Mouse (Mus musculus) hindbrain, embryonic 16.5 days (tissue): ENCODE measurements at regions not wholly inside any gene's neighbourhood (a gene's known extent, or its start where the extent isn't known, plus 50 kb on each side); places are given as distances from the start of the nearest gene placed in this dataset.

ENCODE experiments used
- ATAC-seq: fragments of 200-750 bp; cut with Nextera tagmentation; 2 replicates; pipeline ENCODE4 v1.8.0; 2017; ENCODE audit warnings: moderate TSS enrichment, moderate library complexity
- H3K27ac ChIP-seq: fragments of 300-500 bp; sonication (generic); 2 replicates; pipeline ENCODE4 v1.5.1; 2014; ENCODE audit warnings: low read depth, mild to moderate bottlenecking, control low read depth, low read length, moderate library complexity
- H3K27me3 ChIP-seq: fragments of 300-500 bp; sonication (generic); replicated peaks from 2 replicates; pipeline ENCODE4 v1.6.1; 2014; ENCODE audit warnings: low read length; ENCODE audit not compliant: control insufficient read depth, insufficient read depth
- H3K36me3 ChIP-seq: fragments of 300-500 bp; sonication (generic); 2 replicates; pipeline ENCODE4 v1.6.1; 2014; ENCODE audit warnings: mild to moderate bottlenecking, low read length, moderate library complexity, mixed read lengths; ENCODE audit not compliant: control insufficient read depth, insufficient read depth
- H3K4me1 ChIP-seq: fragments of 300-500 bp; sonication (generic); 2 replicates; pipeline ENCODE4 v1.6.1; 2014; ENCODE audit warnings: low read depth, low read length; ENCODE audit not compliant: control insufficient read depth, insufficient read depth
- H3K4me2 ChIP-seq: fragments of 300-500 bp; sonication (generic); 2 replicates; pipeline ENCODE4 v1.6.1; 2014; ENCODE audit warnings: mild to moderate bottlenecking, low read length, control low read depth, moderate library complexity
- H3K4me3 ChIP-seq: fragments of 300-500 bp; sonication (generic); 2 replicates; pipeline ENCODE4 v1.5.1; 2014; ENCODE audit warnings: mild to moderate bottlenecking, low read length, control low read depth, moderate library complexity
- H3K9ac ChIP-seq: fragments of 300-500 bp; sonication (generic); 2 replicates; pipeline ENCODE4 v1.6.1; 2014; ENCODE audit warnings: low read depth, mild to moderate bottlenecking, control low read depth, low read length, moderate library complexity
- H3K9me3 ChIP-seq: fragments of 300-500 bp; sonication (generic); 2 replicates; pipeline ENCODE4 v1.6.1; 2014; ENCODE audit warnings: mild to moderate bottlenecking, low read length, moderate library complexity; ENCODE audit not compliant: control insufficient read depth
- WGBS: fragments of 180-500 bp; shearing (Covaris S2); extraction: QIAGEN DNeasy Blood & Tissue Kit; methylation state at CpG from one replicate; pipeline ENCODE4 v1.1.7; 2014; 5-methylcytosine and 5-hydroxymethylcytosine counted together

GRCm38 (mm10) chr17:9893966-9894365 lies 224.4 kb upstream of the Pabpc6 start:
- no peaks in the 10 kb centered on the region for H3K27me3 ChIP-seq
- H3K4me1 ChIP-seq = 0 out of 2 replicates have a peak, but pooled peaks cover under 1% of the 10 kb centered on the region
- H3K4me3 ChIP-seq = no peak overlapping the region
- H3K4me2 ChIP-seq = no peak overlapping the region
- 54% methylated on average over 6 of the region's 6 CpGs for WGBS
- no peak for ATAC-seq
- no peaks in the 10 kb centered on the region for H3K9me3 ChIP-seq
- no peak overlapping the region for H3K9ac ChIP-seq
- H3K27ac ChIP-seq = no peak overlapping the region
- no peaks in the 10 kb centered on the region for H3K36me3 ChIP-seq

- H3K4me1 ChIP-seq = peaks cover 10% of the 10 kb centered on the region; the same call in 1 of the 2 replicates
- 27% methylated on average over 5 of the region's 5 CpGs for WGBS
- no peak overlapping the region for H3K4me3 ChIP-seq
Observed at GRCm38 (mm10) chr17:9892776-9893175, 223.3 kb upstream of the Pabpc6 start.

GRCm38 (mm10) chr17:9892141-9892540 lies 222.6 kb upstream of the Pabpc6 start:
- 63% methylated on average over 9 of the region's 9 CpGs for WGBS

More at GRCm38 (mm10) chr17:9892776-9893175, 223.3 kb upstream of the Pabpc6 start:
- no peak for ATAC-seq
- Histone ChIP-seq H3K9me3 (no peaks in the 10 kb centered on the region), H3K9ac (no peak overlapping the region), H3K36me3 (no peaks in the 10 kb centered on the region), H3K27me3 (no peaks in the 10 kb centered on the region), H3K27ac (no peak overlapping the region), H3K4me2 (no peak overlapping the region)

GRCm38 (mm10) chr17:9888494-9888893 lies 219.0 kb upstream of the Pabpc6 start:
- Histone ChIP-seq H3K9me3 (no peaks in the 10 kb centered on the region), H3K9ac (0 out of 2 replicates have a peak overlapping the region, but pooled peaks have one; percentile 14), H3K27ac (no peak overlapping the region), H3K4me3 (no peak overlapping the region), H3K4me2 (no peak overlapping the region), H3K36me3 (no peaks in the 10 kb centered on the region), H3K27me3 (no peaks in the 10 kb centered on the region), H3K4me1 (peaks cover 13% of the 10 kb centered on the region)
- WGBS = 44% methylated on average over 4 of the region's 4 CpGs
- ATAC-seq = peak; percentile 29; the same call in 1 of the 2 replicates

More at GRCm38 (mm10) chr17:9892141-9892540, 222.6 kb upstream of the Pabpc6 start:
- Histone ChIP-seq H3K4me1 (peaks cover 10% of the 10 kb centered on the region; the same call in 1 of the 2 replicates), H3K27me3 (no peaks in the 10 kb centered on the region), H3K27ac (no peak overlapping the region), H3K9ac (no peak overlapping the region), H3K9me3 (no peaks in the 10 kb centered on the region), H3K36me3 (no peaks in the 10 kb centered on the region), H3K4me2 (no peak overlapping the region), H3K4me3 (no peak overlapping the region)
- ATAC-seq = no peak

GRCm38 (mm10) chr17:9885110-9885509 lies 215.6 kb upstream of the Pabpc6 start:
- H3K9me3 ChIP-seq = no peaks in the 10 kb centered on the region
- H3K4me3 ChIP-seq = no peak overlapping the region
- 36% methylated on average over 7 of the region's 7 CpGs for WGBS
- H3K27ac ChIP-seq = peak overlapping the region; percentile 55
- no peak overlapping the region for H3K9ac ChIP-seq
- peaks cover 13% of the 10 kb centered on the region for H3K4me1 ChIP-seq
- no peak overlapping the region; the same call in 1 of the 2 replicates for H3K4me2 ChIP-seq
- ATAC-seq = 0 out of 2 replicates have a peak, but pooled peaks have one; percentile 47
- no peaks in the 10 kb centered on the region for H3K27me3 ChIP-seq
- no peaks in the 10 kb centered on the region for H3K36me3 ChIP-seq

GRCm38 (mm10) chr17:9882639-9883226 lies 213.2 kb upstream of the Pabpc6 start:
- Histone ChIP-seq H3K4me1 (peaks cover 4% of the 10 kb centered on the region), H3K27me3 (no peaks in the 10 kb centered on the region), H3K9ac (no peak overlapping the region), H3K27ac (no peak overlapping the region), H3K36me3 (no peaks in the 10 kb centered on the region), H3K4me3 (no peak overlapping the region), H3K9me3 (no peaks in the 10 kb centered on the region), H3K4me2 (no peak overlapping the region)
- 26% methylated on average over 9 of the region's 9 CpGs for WGBS
- ATAC-seq = no peak

- peak; percentile 94 for ATAC-seq
- no peaks in the 10 kb centered on the region; the same call in 1 of the 2 replicates for H3K4me1 ChIP-seq
- 42% methylated on average over 12 of the region's 12 CpGs for WGBS
- H3K27ac ChIP-seq = peak overlapping the region; percentile 82
- H3K9me3 ChIP-seq = no peaks in the 10 kb centered on the region
- no peaks in the 10 kb centered on the region for H3K27me3 ChIP-seq
- H3K4me2 ChIP-seq = no peak overlapping the region
- no peak overlapping the region for H3K9ac ChIP-seq
- no peaks in the 10 kb centered on the region for H3K36me3 ChIP-seq
- no peak overlapping the region for H3K4me3 ChIP-seq
Observed at GRCm38 (mm10) chr17:9879556-9880206, 210.2 kb upstream of the Pabpc6 start.

GRCm38 (mm10) chr17:9873695-9874094 lies 204.2 kb upstream of the Pabpc6 start:
- peak overlapping the region; percentile 61 for H3K27ac ChIP-seq
- H3K4me2 ChIP-seq = no peak overlapping the region
- 0 out of 2 replicates have a peak overlapping the region, but pooled peaks have one; percentile 2 for H3K9ac ChIP-seq
- H3K9me3 ChIP-seq = no peaks in the 10 kb centered on the region
- ATAC-seq = 0 out of 2 replicates have a peak, but pooled peaks have one; percentile 30
- H3K4me3 ChIP-seq = no peak overlapping the region
- H3K27me3 ChIP-seq = no peaks in the 10 kb centered on the region
- no peaks in the 10 kb centered on the region for H3K36me3 ChIP-seq
- 39% methylated on average over 10 of the region's 10 CpGs for WGBS
- H3K4me1 ChIP-seq = peaks cover 4% of the 10 kb centered on the region

- Histone ChIP-seq H3K9ac (no peak overlapping the region), H3K9me3 (no peaks in the 10 kb centered on the region), H3K27me3 (no peaks in the 10 kb centered on the region), H3K4me1 (peaks cover 4% of the 10 kb centered on the region), H3K36me3 (no peaks in the 10 kb centered on the region), H3K27ac (no peak overlapping the region), H3K4me2 (no peak overlapping the region), H3K4me3 (no peak overlapping the region)
- no peak for ATAC-seq
- 75% methylated on average over 3 of the region's 3 CpGs for WGBS
Observed at GRCm38 (mm10) chr17:9870237-9870636, 200.7 kb upstream of the Pabpc6 start.
